In the genomic region with DNA sequence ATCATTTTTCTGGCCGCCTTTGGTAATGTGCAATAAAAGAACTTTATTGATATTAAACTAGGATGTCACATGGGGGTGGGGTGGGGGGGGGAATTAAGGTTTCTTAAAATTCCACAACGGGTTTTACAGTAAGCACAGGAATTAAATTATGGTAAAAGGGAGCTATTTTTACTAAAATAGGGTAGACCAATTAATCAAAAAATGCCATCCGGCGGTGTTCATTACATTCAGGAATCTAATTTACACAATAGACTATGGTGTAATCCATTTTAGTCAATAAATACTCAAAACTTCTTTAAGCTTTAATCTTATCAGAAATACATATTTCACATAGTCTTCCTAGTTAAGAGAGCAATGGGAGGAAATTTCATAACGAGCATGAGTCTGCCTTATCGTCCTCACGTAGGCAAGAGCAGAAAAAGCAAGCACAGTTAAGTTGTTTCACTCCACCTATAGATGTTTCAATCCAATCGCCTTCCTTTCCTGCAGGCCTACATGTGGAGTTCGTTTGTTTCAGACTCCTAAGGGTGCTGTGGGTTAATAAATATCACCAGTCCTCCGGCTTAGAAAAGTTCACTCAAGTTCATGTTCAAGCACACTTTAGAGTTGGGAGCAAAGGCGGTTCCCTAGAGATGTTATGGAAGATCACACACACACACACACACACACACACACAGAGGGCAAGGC, we compare ENCODE assay signal across 7 mouse cellular contexts. TPM values are rescaled to one million over a fixed set of nuclear protein-coding genes. Genes with fewer than 3 reads are reported as not detected.
DNase-seq lines count a peak whose midpoint lies in the region; ATAC-seq and TF ChIP-seq lines count a peak whose summit lies in the region.

No protein-coding gene starts in this region.

- H3K4me3 ChIP-seq in lung, embryonic 16.5 days (ENCODE audit: low read length) = peak overlapping the region; percentile 98
- H3K4me3 ChIP-seq in forebrain, embryonic 11.5 days (ENCODE audit: low read depth, low read length) = peak overlapping the region; percentile 98
- peak overlapping the region; percentile 93 for H3K4me3 ChIP-seq in limb, embryonic 14.5 days (replicated peaks; ENCODE audit: low read length)
- H3K4me3 ChIP-seq in stomach, embryonic 14.5 days (ENCODE audit: low read depth, low read length) = peak overlapping the region; percentile 99

- DNase-seq in lung, postnatal 10 days = no peak
- DNase-seq in forebrain, embryonic 11.5 days (ENCODE audit: low spot score) = no peak
- DNase-seq in limb, embryonic 14.5 days (ENCODE audit: low spot score) = no peak
- DNase-seq in left cerebral cortex, adult 9 months (ENCODE audit: low spot score in 2 of 2) = no peak
- DNase-seq in ovary, postnatal 36 days (ENCODE audit: low spot score) = no peak

- H3K27me3 ChIP-seq in lung, embryonic 16.5 days (ENCODE audit: control insufficient read depth, insufficient read depth, low read depth, low read length) = peaks cover 4% of the 10 kb centered on the region
- peaks cover 5% of the 10 kb centered on the region; the same call in 1 of the 2 replicates for H3K27me3 ChIP-seq in forebrain, embryonic 11.5 days (ENCODE audit: control insufficient read depth, insufficient read depth, low read length)
- peaks cover 22% of the 10 kb centered on the region for H3K27me3 ChIP-seq in limb, embryonic 14.5 days (ENCODE audit: control insufficient read depth, insufficient read depth, low read length)
- 0 out of 2 replicates have a peak, but pooled peaks cover under 1% of the 10 kb centered on the region for H3K27me3 ChIP-seq in stomach, embryonic 14.5 days (ENCODE audit: control insufficient read depth, insufficient read depth, low read length)

- TF ChIP-seq POLR2A in limb, embryonic 14.5 days (IDR thresholded peaks at IDR 0.05; ENCODE audit: borderline replicate concordance, extremely low read depth, insufficient read depth, insufficient read length) = no peak

- H3K9me3 ChIP-seq in lung, embryonic 16.5 days (ENCODE audit: control insufficient read depth, low read length) = no peaks in the 10 kb centered on the region
- H3K9me3 ChIP-seq in forebrain, embryonic 11.5 days (ENCODE audit: control insufficient read depth, low read length) = no peaks in the 10 kb centered on the region
- no peaks in the 10 kb centered on the region for H3K9me3 ChIP-seq in limb, embryonic 14.5 days (ENCODE audit: control insufficient read depth, low read length)
- H3K9me3 ChIP-seq in stomach, embryonic 14.5 days (ENCODE audit: control insufficient read depth, low read depth, low read length) = no peaks in the 10 kb centered on the region

- H3K4me2 ChIP-seq in lung, embryonic 16.5 days (ENCODE audit: low read depth, low read length) = peak overlapping the region; percentile 70
- peak overlapping the region; percentile 92 for H3K4me2 ChIP-seq in forebrain, embryonic 11.5 days (ENCODE audit: low read depth, low read length, severe bottlenecking)
- peak overlapping the region; percentile 99 for H3K4me2 ChIP-seq in limb, embryonic 14.5 days (replicated peaks; ENCODE audit: low read depth, low read length, severe bottlenecking)
- H3K4me2 ChIP-seq in stomach, embryonic 14.5 days (replicated peaks; ENCODE audit: low read depth, low read length) = peak overlapping the region; percentile 92

- H3K4me1 ChIP-seq in lung, embryonic 16.5 days (replicated peaks; ENCODE audit: control insufficient read depth, insufficient read depth, low read length) = peaks cover 22% of the 10 kb centered on the region
- peaks cover 8% of the 10 kb centered on the region; the same call in 1 of the 2 replicates for H3K4me1 ChIP-seq in forebrain, embryonic 11.5 days (replicated peaks; ENCODE audit: control insufficient read depth, insufficient read depth, low read length)
- H3K4me1 ChIP-seq in limb, embryonic 14.5 days (ENCODE audit: control insufficient read depth, insufficient read depth, low read length) = peaks cover 22% of the 10 kb centered on the region
- H3K4me1 ChIP-seq in stomach, embryonic 14.5 days (ENCODE audit: control insufficient read depth, insufficient read depth, low read length) = peaks cover 33% of the 10 kb centered on the region; the same call in 1 of the 2 replicates

- no peaks in the 10 kb centered on the region for H3K36me3 ChIP-seq in lung, embryonic 16.5 days (ENCODE audit: control insufficient read depth, insufficient read depth, low read length)
- no peaks in the 10 kb centered on the region for H3K36me3 ChIP-seq in forebrain, embryonic 11.5 days (ENCODE audit: control insufficient read depth, insufficient read depth, low read length)
- no peaks in the 10 kb centered on the region for H3K36me3 ChIP-seq in limb, embryonic 14.5 days (ENCODE audit: control insufficient read depth, insufficient read depth, low read length)
- H3K36me3 ChIP-seq in stomach, embryonic 14.5 days (ENCODE audit: control insufficient read depth, insufficient read depth, low read length) = no peaks in the 10 kb centered on the region; the same call in 1 of the 2 replicates

- peak overlapping the region; percentile 97 for H3K9ac ChIP-seq in lung, embryonic 16.5 days (ENCODE audit: low read length)
- peak overlapping the region; percentile 98 for H3K9ac ChIP-seq in forebrain, embryonic 11.5 days (ENCODE audit: low read length)
- H3K9ac ChIP-seq in limb, embryonic 14.5 days (ENCODE audit: low read depth, low read length, severe bottlenecking) = peak overlapping the region; percentile 88
- peak overlapping the region; percentile 83; the same call in 1 of the 2 replicates for H3K9ac ChIP-seq in stomach, embryonic 14.5 days (replicated peaks; ENCODE audit: low read depth, low read length)

- 24% methylated on average over 11 of the region's 11 CpGs for WGBS in lung, embryonic 16.5 days
- 43% methylated on average over 11 of the region's 11 CpGs for WGBS in forebrain, embryonic 11.5 days
- WGBS in limb, embryonic 14.5 days = 28% methylated on average over 11 of the region's 11 CpGs
- 25% methylated on average over 11 of the region's 11 CpGs for WGBS in stomach, embryonic 14.5 days

- no peak for ATAC-seq in lung, embryonic 16.5 days (ENCODE audit: low read depth)
- ATAC-seq in forebrain, embryonic 11.5 days (replicated peaks; ENCODE audit: low FRiP score) = no peak
- ATAC-seq in limb, embryonic 14.5 days (ENCODE audit: low FRiP score, low read depth) = no peak
- no peak for ATAC-seq in stomach, embryonic 14.5 days (ENCODE audit: insufficient number of reproducible peaks, insufficient read depth, low FRiP score, low read depth)

- H3K27ac ChIP-seq in lung, embryonic 16.5 days (ENCODE audit: low read length) = peak overlapping the region; percentile 94
- no peak overlapping the region for H3K27ac ChIP-seq in forebrain, embryonic 11.5 days (ENCODE audit: low read depth, low read length)
- H3K27ac ChIP-seq in limb, embryonic 14.5 days (replicated peaks; ENCODE audit: low read depth, low read length) = no peak overlapping the region
- no peak overlapping the region for H3K27ac ChIP-seq in stomach, embryonic 14.5 days (ENCODE audit: low read length)

RNA-seq across cellular contexts. Expression of gene Cux1, which starts 2.5 kb away (rescaled TPM):
- 113 and 117 TPM in 2 replicates for polyA plus RNA-seq in lung, embryonic 16.5 days (2015; fragmentation: Nextera tagmentation; extraction: Ambion mirVana)
- polyA plus RNA-seq in forebrain, embryonic 11.5 days (2014; fragmentation: Nextera tagmentation; extraction: Ambion mirVana) = 156 and 163 TPM in 2 replicates
- polyA plus RNA-seq in limb, embryonic 14.5 days (2012; rRNA removed) = 39.0 and 42.1 TPM in 2 replicates
- polyA plus RNA-seq in limb, embryonic 14.5 days (2014; fragmentation: Nextera tagmentation; extraction: Ambion mirVana) = 64.3 and 77.8 TPM in 2 replicates
- polyA plus RNA-seq in stomach, embryonic 14.5 days (2014; fragmentation: Nextera tagmentation; extraction: Ambion mirVana) = 92.8 and 93.1 TPM in 2 replicates
